Mouse (Mus musculus): ENCODE data around the gene Cnot2. TPM values are rescaled to one million over a fixed set of nuclear protein-coding genes. Genes with fewer than 3 reads are reported as not detected.
A peak's percentile ranks its signal among the peaks of the same experiment; 100 is the strongest.
"Not testable (repeated sequence)": the region's sequence is repeated elsewhere in the genome, so short reads cannot be mapped to it uniquely, and the experiment has no call there.

The Cnot2 gene
- polyA plus RNA-seq, 1 experiment from 2014 or later = 82.3 TPM

- no peaks in the 10 kb centered on the region for H3K4me1 ChIP-seq (ENCODE audit: control insufficient read depth, insufficient read depth, low read length)
- no peaks in the 10 kb centered on the region for H3K36me3 ChIP-seq (ENCODE audit: control insufficient read depth, insufficient read depth, low read length)
- H3K4me2 ChIP-seq (ENCODE audit: low read depth, low read length) = peak overlapping the region; percentile 74
- peak overlapping the region; percentile 97 for H3K4me3 ChIP-seq (replicated peaks; ENCODE audit: low read length)
- under 1% methylated on average over 51 of the region's 71 CpGs for WGBS
- peak; percentile 72 for ATAC-seq (ENCODE audit: insufficient read depth, low FRiP score)
- H3K27me3 ChIP-seq (ENCODE audit: control insufficient read depth, insufficient read depth, low read length) = no peaks in the 10 kb centered on the region
- H3K9ac ChIP-seq (ENCODE audit: low read length) = peak overlapping the region; percentile 98
- H3K9me3 ChIP-seq (replicated peaks; ENCODE audit: control insufficient read depth, low read length) = no peaks in the 10 kb centered on the region
- peak overlapping the region; percentile 98 for H3K27ac ChIP-seq (ENCODE audit: low read length)
Measured at GRCm38 (mm10) chr10:116580591-116581358, 536 bp downstream of the Cnot2 start.

GRCm38 (mm10) chr10:116579478-116579877 is 1.8 kb downstream of the Cnot2 start:
- peak overlapping the region; percentile 32; the same call in 1 of the 2 replicates for H3K4me2 ChIP-seq (ENCODE audit: low read depth, low read length)
- ATAC-seq (ENCODE audit: insufficient read depth, low FRiP score) = no peak
- H3K36me3 ChIP-seq (ENCODE audit: control insufficient read depth, insufficient read depth, low read length) = no peaks in the 10 kb centered on the region
- no peak overlapping the region; the same call in 1 of the 2 replicates for H3K4me3 ChIP-seq (replicated peaks; ENCODE audit: low read length)
- H3K27me3 ChIP-seq (ENCODE audit: control insufficient read depth, insufficient read depth, low read length) = no peaks in the 10 kb centered on the region
- H3K9me3 ChIP-seq (replicated peaks; ENCODE audit: control insufficient read depth, low read length) = no peaks in the 10 kb centered on the region
- no peak overlapping the region for H3K27ac ChIP-seq (ENCODE audit: low read length)
- no peaks in the 10 kb centered on the region for H3K4me1 ChIP-seq (ENCODE audit: control insufficient read depth, insufficient read depth, low read length)
- no peak overlapping the region for H3K9ac ChIP-seq (ENCODE audit: low read length)

GRCm38 (mm10) chr10:116578375-116578774 is 2.9 kb downstream of the Cnot2 start:
- ATAC-seq (ENCODE audit: insufficient read depth, low FRiP score) = no peak
- no peak overlapping the region for H3K4me3 ChIP-seq (replicated peaks; ENCODE audit: low read length)
- H3K27ac ChIP-seq (ENCODE audit: low read length) = no peak overlapping the region
- H3K27me3 ChIP-seq (ENCODE audit: control insufficient read depth, insufficient read depth, low read length) = no peaks in the 10 kb centered on the region
- H3K9ac ChIP-seq (ENCODE audit: low read length) = no peak overlapping the region
- H3K4me1 ChIP-seq (ENCODE audit: control insufficient read depth, insufficient read depth, low read length) = no peaks in the 10 kb centered on the region
- no peak overlapping the region for H3K4me2 ChIP-seq (ENCODE audit: low read depth, low read length)
- H3K36me3 ChIP-seq (ENCODE audit: control insufficient read depth, insufficient read depth, low read length) = no peaks in the 10 kb centered on the region
- no peaks in the 10 kb centered on the region for H3K9me3 ChIP-seq (replicated peaks; ENCODE audit: control insufficient read depth, low read length)

- Histone ChIP-seq H3K9me3 (replicated peaks; ENCODE audit: control insufficient read depth, low read length) (no peaks in the 10 kb centered on the region), H3K4me1 (ENCODE audit: control insufficient read depth, insufficient read depth, low read length) (no peaks in the 10 kb centered on the region), H3K4me2 (ENCODE audit: low read depth, low read length) (no peak overlapping the region), H3K27me3 (ENCODE audit: control insufficient read depth, insufficient read depth, low read length) (no peaks in the 10 kb centered on the region), H3K9ac (ENCODE audit: low read length) (no peak overlapping the region), H3K36me3 (ENCODE audit: control insufficient read depth, insufficient read depth, low read length) (no peaks in the 10 kb centered on the region), H3K27ac (ENCODE audit: low read length) (no peak overlapping the region), H3K4me3 (replicated peaks; ENCODE audit: low read length) (no peak overlapping the region)
- no peak for ATAC-seq (ENCODE audit: insufficient read depth, low FRiP score)
- WGBS = 77% methylated on average over 3 of the region's 3 CpGs
Measured at GRCm38 (mm10) chr10:116577181-116577580, 4.1 kb downstream of the Cnot2 start.

- ATAC-seq (ENCODE audit: insufficient read depth, low FRiP score); H3K4me1 ChIP-seq (ENCODE audit: control insufficient read depth, insufficient read depth, low read length); H3K4me3 ChIP-seq (replicated peaks; ENCODE audit: low read length); H3K9me3 ChIP-seq (replicated peaks; ENCODE audit: control insufficient read depth, low read length); H3K4me2 ChIP-seq (ENCODE audit: low read depth, low read length); H3K27me3 ChIP-seq (ENCODE audit: control insufficient read depth, insufficient read depth, low read length); H3K27ac ChIP-seq (ENCODE audit: low read length); H3K9ac ChIP-seq (ENCODE audit: low read length); H3K36me3 ChIP-seq (ENCODE audit: control insufficient read depth, insufficient read depth, low read length): not testable (repeated sequence)
- WGBS = 85% methylated on average over 2 of the region's 2 CpGs
Measured at GRCm38 (mm10) chr10:116576071-116576470, 5.2 kb downstream of the Cnot2 start.

GRCm38 (mm10) chr10:116570526-116570925 is 10.8 kb downstream of the Cnot2 start:
- no peaks in the 10 kb centered on the region; the same call in 1 of the 2 replicates for H3K4me1 ChIP-seq (ENCODE audit: control insufficient read depth, insufficient read depth, low read length)
- H3K36me3 ChIP-seq (ENCODE audit: control insufficient read depth, insufficient read depth, low read length) = no peaks in the 10 kb centered on the region
- ATAC-seq (ENCODE audit: insufficient read depth, low FRiP score) = no peak
- 69% methylated on average over 7 of the region's 7 CpGs for WGBS
- H3K4me3 ChIP-seq (replicated peaks; ENCODE audit: low read length) = no peak overlapping the region
- H3K4me2 ChIP-seq (ENCODE audit: low read depth, low read length) = no peak overlapping the region
- H3K9ac ChIP-seq (ENCODE audit: low read length) = no peak overlapping the region
- no peaks in the 10 kb centered on the region for H3K9me3 ChIP-seq (replicated peaks; ENCODE audit: control insufficient read depth, low read length)
- no peaks in the 10 kb centered on the region for H3K27me3 ChIP-seq (ENCODE audit: control insufficient read depth, insufficient read depth, low read length)
- no peak overlapping the region for H3K27ac ChIP-seq (ENCODE audit: low read length)

GRCm38 (mm10) chr10:116568539-116568938 is 12.8 kb downstream of the Cnot2 start:
- 78% methylated on average over 1 of the region's 1 CpGs for WGBS
- no peak for ATAC-seq (ENCODE audit: insufficient read depth, low FRiP score)

GRCm38 (mm10) chr10:116567491-116568405 is 13.6 kb downstream of the Cnot2 start:
- Histone ChIP-seq H3K4me1 (ENCODE audit: control insufficient read depth, insufficient read depth, low read length) (peaks cover 7% of the 10 kb centered on the region; the same call in 1 of the 2 replicates), H3K36me3 (ENCODE audit: control insufficient read depth, insufficient read depth, low read length) (no peaks in the 10 kb centered on the region), H3K4me3 (replicated peaks; ENCODE audit: low read length) (no peak overlapping the region), H3K9ac (ENCODE audit: low read length) (no peak overlapping the region), H3K27ac (ENCODE audit: low read length) (no peak overlapping the region), H3K27me3 (ENCODE audit: control insufficient read depth, insufficient read depth, low read length) (no peaks in the 10 kb centered on the region), H3K9me3 (replicated peaks; ENCODE audit: control insufficient read depth, low read length) (no peaks in the 10 kb centered on the region), H3K4me2 (ENCODE audit: low read depth, low read length) (no peak overlapping the region)
- ATAC-seq (ENCODE audit: insufficient read depth, low FRiP score) = no peak
- WGBS = 80% methylated on average over 7 of the region's 7 CpGs

More at GRCm38 (mm10) chr10:116568539-116568938, 12.8 kb downstream of the Cnot2 start:
- Histone ChIP-seq H3K9me3 (replicated peaks; ENCODE audit: control insufficient read depth, low read length) (no peaks in the 10 kb centered on the region), H3K4me2 (ENCODE audit: low read depth, low read length) (no peak overlapping the region), H3K36me3 (ENCODE audit: control insufficient read depth, insufficient read depth, low read length) (no peaks in the 10 kb centered on the region), H3K27ac (ENCODE audit: low read length) (no peak overlapping the region), H3K4me1 (ENCODE audit: control insufficient read depth, insufficient read depth, low read length) (no peaks in the 10 kb centered on the region; the same call in 1 of the 2 replicates), H3K27me3 (ENCODE audit: control insufficient read depth, insufficient read depth, low read length) (no peaks in the 10 kb centered on the region), H3K4me3 (replicated peaks; ENCODE audit: low read length) (no peak overlapping the region), H3K9ac (ENCODE audit: low read length) (no peak overlapping the region)

GRCm38 (mm10) chr10:116566492-116566891 is 14.8 kb downstream of the Cnot2 start:
- H3K27me3 ChIP-seq (ENCODE audit: control insufficient read depth, insufficient read depth, low read length); ATAC-seq (ENCODE audit: insufficient read depth, low FRiP score); H3K9ac ChIP-seq (ENCODE audit: low read length); H3K9me3 ChIP-seq (replicated peaks; ENCODE audit: control insufficient read depth, low read length); H3K4me3 ChIP-seq (replicated peaks; ENCODE audit: low read length); H3K4me2 ChIP-seq (ENCODE audit: low read depth, low read length); H3K36me3 ChIP-seq (ENCODE audit: control insufficient read depth, insufficient read depth, low read length); H3K27ac ChIP-seq (ENCODE audit: low read length): not testable (repeated sequence)
- 86% methylated on average over 4 of the region's 4 CpGs for WGBS
- peaks cover 10% of the 10 kb centered on the region; the same call in 1 of the 2 replicates for H3K4me1 ChIP-seq (ENCODE audit: control insufficient read depth, insufficient read depth, low read length)
